Mouse (Mus musculus) forebrain, embryonic 14.5 days (tissue): ENCODE measurements around the gene Lamtor2. TPM values are rescaled to one million over a fixed set of nuclear protein-coding genes. Genes with fewer than 3 reads are reported as not detected.
"Not testable (repeated sequence)": the region's sequence is repeated elsewhere in the genome, so short reads cannot be mapped to it uniquely, and the experiment has no call there.

ENCODE experiments used
- ATAC-seq: fragments of 200-750 bp; cut with Nextera tagmentation; 2 replicates; pipeline ENCODE4 v1.8.0; 2017; ENCODE audit warnings: mild to moderate bottlenecking, moderate library complexity
- DNase-seq: peaks from one replicate; pipeline ENCODE4 v3.0.0-alpha.2; 2015; ENCODE audit warnings: low spot score
- H3K27ac ChIP-seq: fragments of 300-500 bp; sonication (generic); 2 replicates; pipeline ENCODE4 v1.5.1; 2014; ENCODE audit warnings: low read depth, mild to moderate bottlenecking, control low read depth, low read length, moderate library complexity
- H3K27me3 ChIP-seq: fragments of 300-500 bp; sonication (generic); replicated peaks from 2 replicates; pipeline ENCODE4 v1.6.1; 2014; ENCODE audit warnings: low read length, control low read depth, mixed read lengths; ENCODE audit not compliant: control insufficient read depth, insufficient read depth
- H3K36me3 ChIP-seq: fragments of 300-500 bp; sonication (generic); 2 replicates; pipeline ENCODE4 v1.6.1; 2014; ENCODE audit warnings: low read length, control low read depth; ENCODE audit not compliant: control insufficient read depth, insufficient read depth
- H3K4me1 ChIP-seq: fragments of 300-500 bp; sonication (generic); 2 replicates; pipeline ENCODE4 v1.6.1; 2014; ENCODE audit warnings: antibody characterized with exemption, low read length, control low read depth; ENCODE audit not compliant: control insufficient read depth, insufficient read depth
- H3K4me2 ChIP-seq: fragments of 300-500 bp; sonication (generic); 2 replicates; pipeline ENCODE4 v1.6.1; 2014; ENCODE audit warnings: mild to moderate bottlenecking, control low read depth, low read length
- H3K4me3 ChIP-seq: fragments of 300-500 bp; sonication (generic); 2 replicates; pipeline ENCODE4 v1.5.1; 2014; ENCODE audit warnings: low read depth, low read length, control low read depth
- H3K9ac ChIP-seq: fragments of 300-500 bp; sonication (generic); 2 replicates; pipeline ENCODE4 v1.6.1; 2014; ENCODE audit warnings: mild to moderate bottlenecking, low read length, control low read depth, moderate library complexity
- H3K9me3 ChIP-seq: fragments of 300-500 bp; sonication (generic); replicated peaks from 2 replicates; pipeline ENCODE4 v1.6.1; 2016; ENCODE audit warnings: low read length, control low read depth, mixed read lengths; ENCODE audit not compliant: control insufficient read depth
- WGBS: fragments of 180-500 bp; shearing (Covaris S2); extraction: QIAGEN DNeasy Blood & Tissue Kit; methylation state at CpG from one replicate; pipeline ENCODE4 v1.1.7; 2014; 5-methylcytosine and 5-hydroxymethylcytosine counted together
- polyA plus RNA-seq: library from polyadenylated mRNA; unstranded; fragments of >200 nt; fragmentation: Nextera tagmentation; extraction: Ambion mirVana; gene quantifications from 2 replicates; pipeline ENCODE4 v1.2.1, GENCODE M21; 2014

Lamtor2 gene
- polyA plus RNA-seq, 1 experiment from 2014 or later = 122 TPM

DNA sequence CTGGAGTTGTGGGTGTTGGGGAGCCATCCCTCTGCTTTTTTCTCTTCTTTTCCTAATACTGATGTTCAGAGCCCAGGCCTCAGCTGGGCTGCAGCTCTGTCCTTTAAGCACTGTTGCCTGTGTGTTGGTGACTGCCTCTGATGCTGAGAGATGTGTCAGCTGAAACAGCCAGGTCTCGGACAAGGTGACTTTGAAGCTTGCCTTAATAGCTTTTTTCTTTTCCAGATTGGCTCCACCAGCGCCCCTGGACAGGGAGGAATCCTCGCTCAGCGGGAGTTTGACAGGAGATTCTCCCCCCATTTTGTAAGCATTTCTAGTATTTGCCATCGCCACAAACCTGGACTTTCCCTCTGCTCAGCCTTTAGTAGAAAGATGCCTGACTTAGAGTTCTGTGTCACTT, 33.8 kb upstream of the Lamtor2 start:
- peaks cover 56% of the 10 kb centered on the region for H3K36me3 ChIP-seq
- DNase-seq = no peak
- H3K27ac ChIP-seq = no peak overlapping the region
- no peak overlapping the region for H3K4me2 ChIP-seq
- H3K9me3 ChIP-seq = no peaks in the 10 kb centered on the region
- H3K9ac ChIP-seq = no peak overlapping the region
- no peaks in the 10 kb centered on the region for H3K4me1 ChIP-seq
- ATAC-seq = no peak
- H3K4me3 ChIP-seq = no peak overlapping the region
- H3K27me3 ChIP-seq = no peaks in the 10 kb centered on the region
- WGBS = 92% methylated on average over 5 of the region's 5 CpGs

DNA sequence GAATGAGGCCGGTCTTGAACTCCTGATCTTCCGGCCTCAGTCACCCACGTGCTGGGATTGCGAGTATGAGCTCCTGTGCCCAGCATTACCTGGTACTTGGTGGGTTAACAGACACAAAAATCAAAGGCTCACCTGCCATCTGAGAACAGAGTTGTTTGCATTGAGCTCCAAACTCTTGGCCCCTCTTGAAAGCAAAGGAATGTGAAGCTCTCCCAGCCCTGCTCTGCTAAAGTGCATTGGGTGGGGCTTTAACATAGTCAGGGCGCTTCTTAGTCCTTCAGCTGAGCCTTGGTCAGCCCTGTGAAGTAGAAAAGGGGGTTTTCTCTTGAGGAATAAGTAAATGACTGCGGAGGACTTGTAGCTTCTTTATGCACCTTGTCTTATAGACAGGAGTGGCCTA, 32.9 kb upstream of the Lamtor2 start:
- Histone ChIP-seq H3K4me2 (no peak overlapping the region), H3K9me3 (no peaks in the 10 kb centered on the region), H3K9ac (no peak overlapping the region), H3K4me3 (no peak overlapping the region), H3K4me1 (no peaks in the 10 kb centered on the region), H3K27me3 (no peaks in the 10 kb centered on the region), H3K36me3 (peaks cover 64% of the 10 kb centered on the region), H3K27ac (no peak overlapping the region)
- DNase-seq (no peak), ATAC-seq (no peak)
- whole genome bisulfite sequencing = 96% methylated on average over 6 of the region's 6 CpGs

DNA sequence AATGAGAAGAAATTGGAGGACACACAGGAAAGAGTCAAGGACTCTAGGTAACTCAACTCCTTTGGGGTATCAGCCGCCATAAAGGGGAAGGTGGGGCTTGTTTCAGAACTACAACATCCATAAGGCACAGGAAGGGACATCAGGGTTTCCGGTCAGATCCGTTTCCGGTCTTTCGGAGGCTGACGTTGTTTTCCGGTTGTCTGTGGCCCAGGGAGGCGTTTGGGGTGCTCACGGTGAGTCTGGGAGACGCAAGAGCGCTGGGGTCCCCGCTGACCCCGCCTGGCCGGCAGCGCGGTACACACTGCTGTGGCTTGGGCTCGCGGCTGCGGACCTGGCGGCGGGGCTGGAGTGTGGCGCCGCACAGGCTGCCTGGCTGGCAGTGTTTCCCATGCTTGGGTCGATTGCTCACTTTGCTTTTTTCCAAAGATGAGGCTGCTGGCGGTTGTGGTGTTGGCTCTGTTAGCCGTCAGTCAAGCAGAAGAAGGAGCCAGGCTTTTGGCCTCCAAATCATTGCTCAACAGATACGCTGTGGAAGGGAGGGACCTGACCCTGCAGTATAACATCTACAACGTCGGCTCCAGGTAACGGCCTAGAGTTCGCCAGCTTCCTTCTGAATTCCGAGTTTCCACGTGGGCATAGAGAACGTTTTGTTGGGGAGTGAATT, 26.7 kb upstream of the Lamtor2 start:
- DNase-seq (peak; percentile 91), ATAC-seq (peak; percentile 94)
- peak overlapping the region; percentile 44; the same call in 1 of the 2 replicates for H3K27ac ChIP-seq
- peak overlapping the region; percentile 90 for H3K4me2 ChIP-seq
- H3K36me3 ChIP-seq = peaks cover 30% of the 10 kb centered on the region
- H3K9me3 ChIP-seq = no peaks in the 10 kb centered on the region
- H3K4me1 ChIP-seq = peaks cover 5% of the 10 kb centered on the region
- H3K4me3 ChIP-seq = peak overlapping the region; percentile 89
- under 1% methylated on average over 34 of the region's 34 CpGs for WGBS
- H3K27me3 ChIP-seq = no peaks in the 10 kb centered on the region
- peak overlapping the region; percentile 88 for H3K9ac ChIP-seq

DNA sequence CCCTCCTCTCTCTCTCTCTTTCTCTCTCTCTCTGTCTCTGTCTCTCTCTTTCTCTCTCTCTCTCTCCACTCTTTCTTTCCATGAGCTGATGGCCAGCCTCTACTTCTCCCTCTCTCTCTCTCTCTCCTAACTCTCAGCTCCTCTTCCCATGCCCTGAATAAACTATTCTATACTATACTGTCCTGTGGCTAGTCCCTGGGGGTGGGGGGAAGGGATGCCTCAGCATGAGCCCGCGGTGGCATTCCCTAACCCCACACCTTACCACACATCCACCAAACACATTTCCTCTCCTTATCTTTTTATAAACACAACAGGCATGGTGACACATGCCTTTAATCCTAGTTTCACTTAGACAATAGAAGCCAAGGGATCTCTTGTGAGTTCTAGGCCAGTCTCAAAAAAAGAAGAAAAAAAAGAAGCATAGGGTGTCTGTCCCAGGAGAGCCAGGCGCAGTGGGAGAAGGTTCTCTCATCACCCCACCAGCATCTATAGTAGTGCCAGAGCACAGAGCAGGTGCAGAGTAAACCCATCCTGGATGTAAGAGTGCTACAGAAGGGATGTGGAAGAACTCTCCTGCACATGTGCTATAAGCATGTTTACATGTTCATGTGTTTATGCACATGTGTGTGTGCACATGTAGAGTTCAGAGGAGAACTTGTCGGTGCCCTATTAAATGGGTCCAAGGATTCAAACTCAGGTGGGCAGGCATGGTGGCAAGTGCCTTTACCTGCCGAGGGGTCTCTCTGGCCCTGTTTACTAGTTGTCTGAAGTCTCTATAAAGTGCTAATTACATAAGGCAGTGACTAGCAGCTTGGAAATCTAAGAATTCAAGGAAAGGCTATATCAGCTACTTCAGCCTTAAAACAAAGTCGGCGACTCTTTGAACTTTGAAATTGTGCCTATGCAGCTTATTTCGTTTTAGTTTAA, 25.9 kb upstream of the Lamtor2 start:
- Histone ChIP-seq H3K4me2 (peak overlapping the region; percentile 90), H3K27me3 (no peaks in the 10 kb centered on the region), H3K9ac (peak overlapping the region; percentile 88; the same call in 1 of the 2 replicates), H3K36me3 (peaks cover 29% of the 10 kb centered on the region), H3K4me3 (peak overlapping the region; percentile 89), H3K27ac (no peak overlapping the region), H3K4me1 (peaks cover 5% of the 10 kb centered on the region), H3K9me3 (no peaks in the 10 kb centered on the region)
- DNase-seq = no peak
- peak; percentile 30 for ATAC-seq
- 54% methylated on average over 8 of the region's 8 CpGs for WGBS

DNA sequence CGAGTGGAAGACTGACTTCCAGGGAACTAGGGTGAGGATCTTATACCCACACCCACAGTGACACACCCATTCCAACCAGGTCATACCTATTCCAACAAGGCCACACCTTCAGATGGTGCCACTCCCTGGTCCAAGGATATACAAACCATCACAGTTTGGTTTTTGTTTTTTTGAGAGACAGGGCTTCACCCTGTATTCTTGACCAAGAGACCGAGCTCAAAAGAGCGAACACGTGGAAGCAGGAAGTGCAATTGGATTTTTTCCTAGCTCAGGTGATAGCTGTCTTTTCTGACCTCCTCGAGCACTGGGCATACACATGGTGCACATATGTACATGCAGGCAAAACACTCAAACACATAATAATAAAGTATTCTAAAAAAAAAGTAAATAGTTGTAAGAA, 25.0 kb upstream of the Lamtor2 start:
- ATAC-seq, DNase-seq: not testable (repeated sequence)

DNA sequence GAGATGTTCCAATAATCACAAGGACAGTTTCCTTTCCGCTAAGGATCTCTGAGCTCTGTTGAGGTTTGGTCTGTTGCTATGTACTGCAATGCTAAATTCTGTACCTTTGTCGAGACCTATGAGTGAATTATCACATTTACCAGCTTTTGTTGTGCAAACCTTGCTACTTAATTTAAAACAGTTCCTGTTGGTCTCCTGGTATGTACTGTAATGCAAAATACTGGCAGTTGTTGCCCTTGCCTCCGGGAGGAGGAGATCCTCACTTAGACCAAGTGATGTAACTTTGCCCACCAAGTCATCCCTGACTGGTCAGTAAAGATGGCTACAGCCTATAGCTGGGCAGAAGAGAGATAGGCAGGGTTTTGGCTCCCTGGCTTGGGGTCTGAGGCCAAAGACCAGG, 22.7 kb upstream of the Lamtor2 start, which contains the start of gene Ssr2:
Gene Ssr2 (plus strand): TSS at position 337 of the 400 bp plus-strand sequence.
- H3K9ac ChIP-seq = no peak within 1 kb of the TSS

More for the DNA sequence above, 25.0 kb upstream of the Lamtor2 start:
- not testable (repeated sequence) for H3K9me3 ChIP-seq, H3K9ac ChIP-seq, H3K27me3 ChIP-seq, H3K27ac ChIP-seq, H3K4me1 ChIP-seq, H3K4me3 ChIP-seq, H3K4me2 ChIP-seq
- WGBS = 85% methylated on average over 5 of the region's 5 CpGs
- peaks cover 20% of the 10 kb centered on the region for H3K36me3 ChIP-seq

DNA sequence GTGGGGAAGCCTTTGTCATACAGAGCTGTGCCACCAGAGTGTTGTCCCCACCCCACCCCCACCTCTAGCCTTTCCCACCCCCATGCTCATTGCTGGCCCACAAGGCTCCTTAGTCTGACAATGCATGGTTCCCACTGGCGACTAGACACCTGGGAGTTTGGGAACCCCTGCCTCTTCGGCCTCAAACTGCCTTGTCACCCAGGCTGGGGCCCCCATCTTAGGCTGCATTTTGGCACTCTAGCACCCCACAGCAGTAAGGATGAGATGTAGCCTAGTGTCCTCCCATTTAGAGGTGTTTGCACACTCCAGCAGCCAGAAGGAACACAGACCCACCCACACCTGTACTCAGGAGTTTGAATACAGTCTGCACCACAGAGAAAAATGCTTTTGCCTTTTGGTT, 20.9 kb upstream of the Lamtor2 start:
- H3K4me1 ChIP-seq = no peaks in the 10 kb centered on the region
- no peaks in the 10 kb centered on the region for H3K9me3 ChIP-seq
- H3K36me3 ChIP-seq = peaks cover 15% of the 10 kb centered on the region
- no peak overlapping the region for H3K4me3 ChIP-seq
- no peaks in the 10 kb centered on the region for H3K27me3 ChIP-seq
- no peak overlapping the region for H3K27ac ChIP-seq
- no peak overlapping the region for H3K9ac ChIP-seq
- ATAC-seq (no peak), DNase-seq (no peak)
- H3K4me2 ChIP-seq = no peak overlapping the region
- 91% methylated on average over 2 of the region's 2 CpGs for WGBS

More for the DNA sequence above, 22.7 kb upstream of the Lamtor2 start, which contains the start of gene Ssr2:
- Histone ChIP-seq H3K27ac (no peak within 1 kb of the TSS), H3K27me3 (no peaks in the 10 kb centered on the region), H3K36me3 (no peaks in the 10 kb centered on the region), H3K4me3 (no peak within 1 kb of the TSS), H3K4me2 (no peak within 1 kb of the TSS), H3K4me1 (peaks cover 5% of the 10 kb centered on the region), H3K9me3 (no peaks in the 10 kb centered on the region)
- no peak for ATAC-seq
- DNase-seq = no peak
- WGBS = 87% methylated on average over 3 of the region's 3 CpGs

DNA sequence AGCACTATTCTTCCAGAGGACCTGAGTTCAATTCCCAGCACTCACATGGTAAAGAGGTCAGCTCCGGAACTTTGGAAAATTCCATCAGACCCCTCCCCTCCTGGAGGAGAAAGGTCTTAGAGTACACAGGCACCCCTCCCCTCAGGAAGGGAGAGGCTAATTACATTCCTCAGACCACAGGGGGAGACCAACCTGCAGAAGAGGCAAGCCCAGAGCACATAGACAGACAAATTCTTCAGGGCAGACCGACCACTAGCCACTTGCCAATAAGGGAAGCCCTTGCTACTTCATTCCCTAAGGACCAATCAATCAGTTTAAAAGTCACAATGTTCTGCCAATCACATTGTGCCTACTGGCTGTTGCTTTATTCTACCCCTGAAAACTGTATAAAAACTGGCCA, 20.0 kb upstream of the Lamtor2 start:
- no peak for DNase-seq
- Histone ChIP-seq H3K36me3 (peaks cover 25% of the 10 kb centered on the region), H3K4me2 (no peak overlapping the region), H3K27ac (no peak overlapping the region), H3K9me3 (no peaks in the 10 kb centered on the region), H3K4me3 (no peak overlapping the region), H3K27me3 (no peaks in the 10 kb centered on the region), H3K4me1 (no peaks in the 10 kb centered on the region), H3K9ac (no peak overlapping the region)
- WGBS = 85% methylated on average over 2 of the region's 2 CpGs
- ATAC-seq = no peak

DNA sequence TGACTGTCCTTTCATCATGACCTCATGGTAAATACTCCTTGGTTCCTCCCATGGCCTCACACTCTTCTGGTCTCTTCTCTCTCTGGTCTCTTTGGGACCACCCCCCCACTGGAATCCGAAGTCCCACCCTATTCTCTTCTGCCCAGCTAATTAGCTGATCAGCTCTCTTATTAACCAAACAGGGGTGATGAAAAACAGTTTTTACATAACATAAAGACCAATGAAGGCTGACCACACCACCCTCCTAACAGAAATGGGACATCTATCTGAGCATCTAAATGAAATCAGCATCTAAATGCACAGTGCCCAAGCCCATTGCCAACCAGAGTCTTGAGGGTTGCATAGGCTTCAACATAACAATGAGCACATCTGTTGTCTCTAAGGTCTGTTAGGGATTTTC, 19.0 kb upstream of the Lamtor2 start:
- Histone ChIP-seq H3K36me3 (peaks cover 35% of the 10 kb centered on the region), H3K4me2 (no peak overlapping the region), H3K27me3 (no peaks in the 10 kb centered on the region), H3K9ac (no peak overlapping the region), H3K27ac (no peak overlapping the region), H3K4me3 (no peak overlapping the region), H3K4me1 (no peaks in the 10 kb centered on the region), H3K9me3 (no peaks in the 10 kb centered on the region)
- WGBS = 58% methylated on average over 1 of the region's 1 CpGs
- ATAC-seq = no peak
- no peak for DNase-seq
